Mouse (Mus musculus) midbrain, embryonic 14.5 days (tissue): ENCODE measurements at regions not wholly inside any gene's neighbourhood (a gene's known extent, or its start where the extent isn't known, plus 50 kb on each side); places are given as distances from the start of the nearest gene placed in this dataset.

ENCODE experiments used
- ATAC-seq: fragments of 200-750 bp; cut with Nextera tagmentation; 2 replicates; pipeline ENCODE4 v1.8.0; 2017; ENCODE audit warnings: moderate number of reproducible peaks, moderate library complexity; ENCODE audit not compliant: low FRiP score, low TSS enrichment
- DNase-seq: peaks from one replicate; pipeline ENCODE4 v3.0.0-alpha.2; 2015
- H3K27ac ChIP-seq: fragments of 300-500 bp; sonication (generic); replicated peaks from 2 replicates; pipeline ENCODE4 v1.5.1; 2014; ENCODE audit warnings: mild to moderate bottlenecking, low read depth, low read length, moderate library complexity
- H3K27me3 ChIP-seq: fragments of 300-500 bp; sonication (generic); 2 replicates; pipeline ENCODE4 v1.6.1; 2014; ENCODE audit warnings: low read length, control low read depth, mixed read lengths; ENCODE audit not compliant: control insufficient read depth, insufficient read depth
- H3K36me3 ChIP-seq: fragments of 300-500 bp; sonication (generic); 2 replicates; pipeline ENCODE4 v1.6.1; 2014; ENCODE audit warnings: low read length, control low read depth; ENCODE audit not compliant: control insufficient read depth, insufficient read depth
- H3K4me1 ChIP-seq: fragments of 300-500 bp; sonication (generic); 2 replicates; pipeline ENCODE4 v1.6.1; 2014; ENCODE audit warnings: mild to moderate bottlenecking, antibody characterized with exemption, low read length, control low read depth; ENCODE audit not compliant: control insufficient read depth, insufficient read depth
- H3K4me2 ChIP-seq: fragments of 300-500 bp; sonication (generic); 2 replicates; pipeline ENCODE4 v1.6.1; 2014; ENCODE audit warnings: mild to moderate bottlenecking, low read length, moderate library complexity
- H3K4me3 ChIP-seq: fragments of 300-500 bp; sonication (generic); replicated peaks from 2 replicates; pipeline ENCODE4 v1.5.1; 2014; ENCODE audit warnings: low read depth, low read length
- H3K9ac ChIP-seq: fragments of 300-500 bp; sonication (generic); replicated peaks from 2 replicates; pipeline ENCODE4 v1.6.1; 2014; ENCODE audit warnings: mild to moderate bottlenecking, low read length, moderate library complexity
- H3K9me3 ChIP-seq: fragments of 300-500 bp; sonication (generic); 2 replicates; pipeline ENCODE4 v1.6.1; 2016; ENCODE audit warnings: low read length, control low read depth, mixed read lengths; ENCODE audit not compliant: control insufficient read depth
- WGBS: fragments of 180-500 bp; shearing (Covaris S2); extraction: QIAGEN DNeasy Blood & Tissue Kit; methylation state at CpG from one replicate; pipeline ENCODE4 v1.1.7; 2014; 5-methylcytosine and 5-hydroxymethylcytosine counted together

- H3K27ac ChIP-seq = no peak overlapping the region
- WGBS = 94% methylated on average over 1 of the region's 1 CpGs
- no peak overlapping the region for H3K4me2 ChIP-seq
- no peak overlapping the region for H3K9ac ChIP-seq
- ATAC-seq (no peak), DNase-seq (no peak)
- no peaks in the 10 kb centered on the region for H3K27me3 ChIP-seq
- H3K4me1 ChIP-seq = no peaks in the 10 kb centered on the region
- no peak overlapping the region for H3K4me3 ChIP-seq
- H3K9me3 ChIP-seq = no peaks in the 10 kb centered on the region
- no peaks in the 10 kb centered on the region for H3K36me3 ChIP-seq
Measured at GRCm38 (mm10) chr12:71393752-71394151, 84.1 kb downstream of the Dact1 start.

- H3K9me3 ChIP-seq = no peaks in the 10 kb centered on the region
- no peak for DNase-seq
- no peak overlapping the region for H3K27ac ChIP-seq
- H3K27me3 ChIP-seq = no peaks in the 10 kb centered on the region
- H3K4me3 ChIP-seq = no peak overlapping the region
- H3K9ac ChIP-seq = no peak overlapping the region
- no peaks in the 10 kb centered on the region for H3K36me3 ChIP-seq
- peaks cover 5% of the 10 kb centered on the region; the same call in 1 of the 2 replicates for H3K4me1 ChIP-seq
- H3K4me2 ChIP-seq = no peak overlapping the region
- 94% methylated on average over 7 of the region's 7 CpGs for WGBS
- ATAC-seq = no peak
Measured at GRCm38 (mm10) chr12:71397456-71397855, 87.8 kb downstream of the Dact1 start.

- H3K27me3 ChIP-seq = no peaks in the 10 kb centered on the region
- H3K4me1 ChIP-seq = peaks cover 5% of the 10 kb centered on the region; the same call in 1 of the 2 replicates
- H3K4me3 ChIP-seq = no peak overlapping the region
- 93% methylated on average over 3 of the region's 3 CpGs for WGBS
- no peak overlapping the region for H3K4me2 ChIP-seq
- no peak for DNase-seq
- no peaks in the 10 kb centered on the region for H3K9me3 ChIP-seq
- no peak overlapping the region for H3K27ac ChIP-seq
- no peak for ATAC-seq
- H3K36me3 ChIP-seq = no peaks in the 10 kb centered on the region
- no peak overlapping the region for H3K9ac ChIP-seq
Measured at GRCm38 (mm10) chr12:71398701-71399100, 89.0 kb downstream of the Dact1 start.

- 93% methylated on average over 6 of the region's 6 CpGs for WGBS
- no peaks in the 10 kb centered on the region for H3K9me3 ChIP-seq
- DNase-seq (no peak), ATAC-seq (no peak)
- H3K4me1 ChIP-seq = peaks cover 5% of the 10 kb centered on the region; the same call in 1 of the 2 replicates
- H3K36me3 ChIP-seq = no peaks in the 10 kb centered on the region
- no peak overlapping the region for H3K27ac ChIP-seq
- no peak overlapping the region for H3K4me2 ChIP-seq
- no peak overlapping the region for H3K9ac ChIP-seq
- H3K27me3 ChIP-seq = no peaks in the 10 kb centered on the region
- H3K4me3 ChIP-seq = no peak overlapping the region
Measured at GRCm38 (mm10) chr12:71400201-71400600, 90.5 kb downstream of the Dact1 start.

- ATAC-seq (no peak), DNase-seq (peak; percentile 46)
- no peak overlapping the region for H3K4me2 ChIP-seq
- no peaks in the 10 kb centered on the region for H3K9me3 ChIP-seq
- no peaks in the 10 kb centered on the region for H3K36me3 ChIP-seq
- peaks cover 5% of the 10 kb centered on the region; the same call in 1 of the 2 replicates for H3K4me1 ChIP-seq
- WGBS = 13% methylated on average over 6 of the region's 6 CpGs
- peak overlapping the region; percentile 32; the same call in 1 of the 2 replicates for H3K27ac ChIP-seq
- H3K27me3 ChIP-seq = no peaks in the 10 kb centered on the region
- H3K4me3 ChIP-seq = no peak overlapping the region
- no peak overlapping the region for H3K9ac ChIP-seq
Measured at GRCm38 (mm10) chr12:71401621-71402416, 92.1 kb downstream of the Dact1 start.

GRCm38 (mm10) chr12:71407294-71407693 is 97.6 kb downstream of the Dact1 start:
- H3K27ac ChIP-seq = no peak overlapping the region
- DNase-seq = no peak
- no peaks in the 10 kb centered on the region for H3K36me3 ChIP-seq
- H3K4me2 ChIP-seq = no peak overlapping the region
- H3K4me1 ChIP-seq = no peaks in the 10 kb centered on the region
- no peaks in the 10 kb centered on the region for H3K27me3 ChIP-seq
- H3K4me3 ChIP-seq = no peak overlapping the region
- no peaks in the 10 kb centered on the region for H3K9me3 ChIP-seq
- 79% methylated on average over 3 of the region's 3 CpGs for WGBS
- no peak for ATAC-seq
- H3K9ac ChIP-seq = no peak overlapping the region

GRCm38 (mm10) chr12:71408396-71409050 is 98.8 kb downstream of the Dact1 start:
- H3K4me3 ChIP-seq = no peak overlapping the region
- ATAC-seq (no peak), DNase-seq (no peak)
- no peaks in the 10 kb centered on the region for H3K27me3 ChIP-seq
- no peak overlapping the region for H3K4me2 ChIP-seq
- H3K36me3 ChIP-seq = no peaks in the 10 kb centered on the region
- H3K9me3 ChIP-seq = no peaks in the 10 kb centered on the region
- no peaks in the 10 kb centered on the region for H3K4me1 ChIP-seq
- H3K27ac ChIP-seq = no peak overlapping the region
- H3K9ac ChIP-seq = no peak overlapping the region
- 70% methylated on average over 3 of the region's 3 CpGs for WGBS

GRCm38 (mm10) chr12:71412331-71412730 is 102.6 kb downstream of the Dact1 start:
- no peaks in the 10 kb centered on the region for H3K9me3 ChIP-seq
- no peaks in the 10 kb centered on the region for H3K36me3 ChIP-seq
- H3K4me3 ChIP-seq = no peak overlapping the region
- H3K4me1 ChIP-seq = no peaks in the 10 kb centered on the region
- WGBS = 88% methylated on average over 3 of the region's 3 CpGs
- H3K4me2 ChIP-seq = no peak overlapping the region
- H3K27me3 ChIP-seq = no peaks in the 10 kb centered on the region
- DNase-seq (no peak), ATAC-seq (no peak)
- no peak overlapping the region for H3K27ac ChIP-seq
- H3K9ac ChIP-seq = no peak overlapping the region

- Histone ChIP-seq H3K27me3 (no peaks in the 10 kb centered on the region), H3K4me1 (no peaks in the 10 kb centered on the region), H3K9ac (no peak overlapping the region), H3K4me2 (no peak overlapping the region), H3K4me3 (no peak overlapping the region), H3K9me3 (no peaks in the 10 kb centered on the region), H3K27ac (no peak overlapping the region), H3K36me3 (no peaks in the 10 kb centered on the region)
- no peak for ATAC-seq
- no peak for DNase-seq
- WGBS = 86% methylated on average over 2 of the region's 2 CpGs
Measured at GRCm38 (mm10) chr12:71416968-71417367, 107.3 kb downstream of the Dact1 start.
